Mouse (Mus musculus) layer of hippocampus, postnatal 10 days (tissue): ENCODE measurements around the gene Ptprs. TPM values are rescaled to one million over a fixed set of nuclear protein-coding genes. Genes with fewer than 3 reads are reported as not detected.
"Not testable (repeated sequence)": the region's sequence is repeated elsewhere in the genome, so short reads cannot be mapped to it uniquely, and the experiment has no call there.

Experiments
- DNase-seq, 2 experiments: peaks; one replicate each; pipeline ENCODE4 v3.0.0; 2021; ENCODE audit warnings: low spot score in 2 of 2
- long read RNA-seq: library from polyadenylated mRNA; stranded (forward); transcript quantifications from one replicate; pipeline ENCODE4 v2.0.0, GENCODE M21; 2023
- total RNA-seq, 2 experiments: library from RNA; stranded (reverse); gene quantifications; 2 replicates each; pipeline ENCODE4 v1.2.3; 2021

The Ptprs gene
- total RNA-seq: 100 to 1,000 TPM; 817 to 911 TPM
- long read RNA-seq, transcript Ptprs-206 (3 exons, 711 nt): major isoform, 9 of 113 reads
- long read RNA-seq, partial matches to known transcripts: 54 of 113 reads
- long read RNA-seq, other reads (novel, unspliced or antisense): 48 of 113 reads

GRCm38 (mm10) chr17:56476402-56476752 is at the start of gene Ptprs:
Ptprs (minus strand) TSS chr17:56476483.
- peak; percentile 98 to 99 for DNase-seq

GRCm38 (mm10) chr17:56524943-56525342 is 48.7 kb upstream of the Ptprs start:
- no peak for DNase-seq

- DNase-seq: peak in 1 of 2 experiments; percentile 20
Observed at GRCm38 (mm10) chr17:56522744-56523143, 46.5 kb upstream of the Ptprs start.

- peak in 1 of 2 experiments; percentile 34 for DNase-seq
Observed at GRCm38 (mm10) chr17:56515690-56516410, 39.6 kb upstream of the Ptprs start.

GRCm38 (mm10) chr17:56514916-56515315 is 38.6 kb upstream of the Ptprs start:
- DNase-seq: peak in 1 of 2 experiments; percentile 16

GRCm38 (mm10) chr17:56514330-56514729 is 38.0 kb upstream of the Ptprs start:
- peak in 1 of 2 experiments; percentile 10 for DNase-seq

- peak in 1 of 2 experiments; percentile 15 for DNase-seq
Observed at GRCm38 (mm10) chr17:56512310-56512709, 36.0 kb upstream of the Ptprs start, which contains the start of gene Znrf4. Znrf4 (minus strand) TSS chr17:56512431.

GRCm38 (mm10) chr17:56511707-56512090 is 35.4 kb upstream of the Ptprs start:
- no peak for DNase-seq

- peak in 1 of 2 experiments; percentile 47 for DNase-seq
Observed at GRCm38 (mm10) chr17:56510970-56511706, 34.9 kb upstream of the Ptprs start.

GRCm38 (mm10) chr17:56510473-56510969 is 34.2 kb upstream of the Ptprs start:
- DNase-seq: peak; percentile 81 to 83

GRCm38 (mm10) chr17:56509707-56510472 is 33.6 kb upstream of the Ptprs start:
- DNase-seq: peak; percentile 66 to 72

- DNase-seq: peak; percentile 18 to 28
Observed at GRCm38 (mm10) chr17:56509021-56509640, 32.8 kb upstream of the Ptprs start.

- peak; percentile 96 for DNase-seq
Observed at GRCm38 (mm10) chr17:56507161-56508068, 31.1 kb upstream of the Ptprs start.

- peak; percentile 8 to 34 for DNase-seq
Observed at GRCm38 (mm10) chr17:56506417-56507065, 30.3 kb upstream of the Ptprs start.

GRCm38 (mm10) chr17:56505401-56505800 is 29.1 kb upstream of the Ptprs start:
- DNase-seq: peak in 1 of 2 experiments; percentile 17

GRCm38 (mm10) chr17:56502526-56502925 is 26.2 kb upstream of the Ptprs start:
- DNase-seq: peak; percentile 85 to 88

- DNase-seq: not testable (repeated sequence)
Observed at GRCm38 (mm10) chr17:56501635-56502400, 25.5 kb upstream of the Ptprs start.

GRCm38 (mm10) chr17:56499229-56499628 is 22.9 kb upstream of the Ptprs start:
- no peak for DNase-seq
